Comparison of ENCODE assay signal across 10 mouse cellular contexts in genomic region chr17:25716711-25717637, GRCm38 (mm10). TPM values are rescaled to one million over a fixed set of nuclear protein-coding genes. Genes with fewer than 3 reads are reported as not detected.
A peak's percentile ranks its signal among the peaks of the same experiment; 100 is the strongest.
DNase-seq lines count a peak whose midpoint lies in the region; ATAC-seq and TF ChIP-seq lines count a peak whose summit lies in the region.
"Had no signal": no experiment of that assay in that cellular context is flagged by ENCODE, and none has a peak within 500 bp of the region (broad histone marks: within the 10 kb centered on the region; RNA-seq: fewer than 3 reads in every experiment).

Gene Gng13, plus strand, starts transcription at chr17:25717171.

- H3K9ac ChIP-seq in forebrain, postnatal 0 days, result peak within 1 kb of the TSS; percentile 50
- H3K9ac ChIP-seq in midbrain, embryonic 13.5 days (replicated peaks), result peak within 1 kb of the TSS; percentile 68

- peaks cover 48% of the 10 kb centered on the region for H3K27me3 ChIP-seq in heart, embryonic 10.5 days (ENCODE audit: insufficient read depth, poor library complexity, severe bottlenecking)
- peaks cover 10% of the 10 kb centered on the region for H3K27me3 ChIP-seq in forebrain, postnatal 0 days (ENCODE audit: insufficient read depth, low read length)
- peaks cover 36% of the 10 kb centered on the region for H3K27me3 ChIP-seq in midbrain, embryonic 13.5 days

- peaks cover 31% of the 10 kb centered on the region for H3K4me1 ChIP-seq in heart, embryonic 10.5 days
- no peaks in the 10 kb centered on the region for H3K4me1 ChIP-seq in forebrain, postnatal 0 days (ENCODE audit: insufficient read depth)
- H3K4me1 ChIP-seq in midbrain, embryonic 13.5 days (replicated peaks), result peaks cover 14% of the 10 kb centered on the region

- intact Hi-C loops in heart, postnatal 14 days (cut with DNase I), result no loop called here

- DNase-seq in heart, embryonic 10.5 days (ENCODE audit: low spot score), result no peak
- DNase-seq in heart, postnatal 14 days, result no peak
- peak; percentile 52 for DNase-seq in Muller cell, postnatal 12 days (ENCODE audit: inconsistent ontology term)
- DNase-seq in forebrain, postnatal 0 days, result no peak
- no peak for DNase-seq in layer of hippocampus, postnatal 10 days (ENCODE audit: low spot score in 2 of 2)
- no peak for DNase-seq in cerebellum, postnatal 14 days
- no peak for DNase-seq in urinary bladder, adult 18-20 months (ENCODE audit: low spot score in 2 of 2)

- H3K36me3 ChIP-seq in heart, embryonic 10.5 days, result peaks cover 36% of the 10 kb centered on the region
- no peaks in the 10 kb centered on the region for H3K36me3 ChIP-seq in forebrain, postnatal 0 days (ENCODE audit: insufficient read depth)
- peaks cover 15% of the 10 kb centered on the region for H3K36me3 ChIP-seq in midbrain, embryonic 13.5 days

- peak within 1 kb of the TSS; percentile 67 for H3K27ac ChIP-seq in heart, embryonic 10.5 days
- H3K27ac ChIP-seq in forebrain, postnatal 0 days (ENCODE audit: low read depth, low read length), result no peak within 1 kb of the TSS
- no peak within 1 kb of the TSS for H3K27ac ChIP-seq in midbrain, embryonic 13.5 days

- 2% methylated on average over 45 of the region's 45 CpGs for WGBS in heart, embryonic 10.5 days
- 2% methylated on average over 45 of the region's 45 CpGs for WGBS in forebrain, postnatal 0 days
- 2% methylated on average over 44 of the region's 45 CpGs for WGBS in midbrain, embryonic 13.5 days

- H3K4me2 ChIP-seq in forebrain, postnatal 0 days (ENCODE audit: low read depth), result peak within 1 kb of the TSS; percentile 79
- H3K4me2 ChIP-seq in midbrain, embryonic 13.5 days (replicated peaks), result peak within 1 kb of the TSS; percentile 75

- ATAC-seq in forebrain, postnatal 0 days, result 0 out of 2 replicates have a peak, but pooled peaks have one; percentile 34
- peak; percentile 51 for ATAC-seq in midbrain, embryonic 13.5 days

- H3K9me3 ChIP-seq in heart, embryonic 10.5 days, result no peaks in the 10 kb centered on the region
- H3K9me3 ChIP-seq in forebrain, postnatal 0 days (ENCODE audit: low read length), result no peaks in the 10 kb centered on the region
- H3K9me3 ChIP-seq in midbrain, embryonic 13.5 days, result no peaks in the 10 kb centered on the region
- H3K9me3 ChIP-seq: G1E had no signal

- no peak for TF ChIP-seq CTCF in forebrain, postnatal 0 days (IDR thresholded peaks at IDR 0.05; ENCODE audit: low read depth)

- peak within 1 kb of the TSS; percentile 63 for H3K4me3 ChIP-seq in heart, embryonic 10.5 days
- peak within 1 kb of the TSS; percentile 42 for H3K4me3 ChIP-seq in forebrain, postnatal 0 days (ENCODE audit: low read depth, low read length)
- peak within 1 kb of the TSS; percentile 39 for H3K4me3 ChIP-seq in midbrain, embryonic 13.5 days (replicated peaks)

RNA-seq across cellular contexts. Expression of gene Gng13, which starts in this region (rescaled TPM):
- 2.2 and 4.6 TPM in 2 replicates for polyA plus RNA-seq in heart, embryonic 10.5 days (2016; fragmentation: Nextera tagmentation; extraction: Ambion mirVana)
- total RNA-seq in heart, postnatal 14 days (2021), result 1 to 10 TPM; 1.7 to 2.1 TPM
- total RNA-seq in forebrain, postnatal 0 days (2014; rRNA removed), result 8.2 and 23.2 TPM in 2 replicates
- polyA plus RNA-seq in forebrain, postnatal 0 days (2015; fragmentation: Nextera tagmentation; extraction: Ambion mirVana), result 17.0 and 24.5 TPM in 2 replicates
- total RNA-seq in layer of hippocampus, postnatal 10 days (2021), result 10 to 100 TPM; 55.4 to 57.2 TPM
- 0.73 and 0.78 TPM in 2 replicates for polyA plus RNA-seq in midbrain, embryonic 13.5 days (2015; fragmentation: Nextera tagmentation; extraction: Ambion mirVana)
- total RNA-seq: hematopoietic stem cell, adult 5-6 weeks had no signal
- polyA plus RNA-seq: G1E had no signal

Comparison
In these comparisons a context has a peak if more than half of its experiments do, and no peak if none do; other contexts are left out.
1. Peak in ATAC-seq, H3K4me3 ChIP-seq, H3K9ac ChIP-seq and H3K4me2 ChIP-seq in midbrain, embryonic 13.5 days; RNA of the gene not detected or under 1 TPM.